Mouse (Mus musculus): ENCODE measurements around the gene Edc4.

- no peak for TF ChIP-seq CTCF (IDR thresholded peaks at IDR 0.05; ENCODE audit: low read depth, low read length)
- TF ChIP-seq POLR2A (IDR thresholded peaks at IDR 0.05; ENCODE audit: insufficient read depth, low read length), result no peak
Observed at GRCm38 (mm10) chr8:105836991-105837390, 43.7 kb upstream of the Edc4 start.
